In the genomic region with DNA sequence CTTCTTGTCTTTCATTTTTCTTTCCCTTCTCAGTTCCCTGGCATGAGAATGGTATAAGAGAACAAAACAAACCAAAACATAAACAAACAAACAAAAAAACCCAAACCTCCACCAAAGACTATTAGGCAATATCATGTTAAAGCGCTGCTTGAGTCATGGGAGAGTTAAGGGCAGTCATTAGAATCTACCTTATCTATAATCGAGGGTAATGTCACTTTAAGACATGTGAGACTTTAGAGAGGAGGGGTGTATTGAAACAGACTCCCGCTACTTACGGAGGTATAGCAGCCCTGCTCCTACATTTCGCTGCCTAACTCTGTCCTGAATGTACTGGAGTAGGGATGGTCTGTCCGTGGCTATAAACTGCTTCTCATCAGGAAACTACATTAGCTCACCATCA, we compare ENCODE assay signal across 10 mouse cellular contexts. TPM values are rescaled to one million over a fixed set of nuclear protein-coding genes. Genes with fewer than 3 reads are reported as not detected.
A peak's percentile ranks its signal among the peaks of the same experiment; 100 is the strongest.
DNase-seq lines count a peak whose midpoint lies in the region; ATAC-seq lines count a peak whose summit lies in the region.
"Had no signal": no experiment of that assay in that cellular context is flagged by ENCODE, and none has a peak within 500 bp of the region (broad histone marks: within the 10 kb centered on the region; RNA-seq: fewer than 3 reads in every experiment).

TSS of gene Fam19a1 (plus strand) at position 301 of the 400 bp plus-strand sequence.

- H3K9ac ChIP-seq in lung, embryonic 15.5 days = no peak within 1 kb of the TSS

- no peak within 1 kb of the TSS for H3K27ac ChIP-seq in lung, embryonic 15.5 days

- peak within 1 kb of the TSS; percentile 47 for H3K4me2 ChIP-seq in lung, embryonic 15.5 days

- ATAC-seq in lung, embryonic 15.5 days (ENCODE audit: borderline replicate concordance, extremely low read depth, low FRiP score, low TSS enrichment) = no peak

- H3K9me3 ChIP-seq in lung, embryonic 15.5 days = no peaks in the 10 kb centered on the region

- peaks cover 14% of the 10 kb centered on the region for H3K4me1 ChIP-seq in lung, embryonic 15.5 days

- no peaks in the 10 kb centered on the region for H3K27me3 ChIP-seq in lung, embryonic 15.5 days

- peak within 1 kb of the TSS; percentile 13; the same call in 1 of the 2 replicates for H3K4me3 ChIP-seq in lung, embryonic 15.5 days

- 17% methylated on average over 6 of the region's 6 CpGs for WGBS in lung, embryonic 15.5 days

- no peak for DNase-seq in frontal cortex, adult 2 months (ENCODE audit: extremely low spot score in 1 of 2, low spot score in 1 of 2)
- DNase-seq in frontal cortex, postnatal 14 days (ENCODE audit: low spot score in 2 of 2) = no peak
- DNase-seq in lung, postnatal 4 days = no peak
- no peak for DNase-seq in layer of hippocampus, postnatal 25 days (ENCODE audit: extremely low spot score in 1 of 2, low spot score in 1 of 2)
- DNase-seq in retina, embryonic 14.5 days (ENCODE audit: low spot score) = peak; percentile 18
- DNase-seq in cerebellum, postnatal 10 days = no peak
- DNase-seq in spleen, postnatal 4 days (ENCODE audit: low spot score in 2 of 2) = no peak
- DNase-seq: adrenal gland, postnatal 25 days; heart, postnatal 36 days had no signal

- no peaks in the 10 kb centered on the region for H3K36me3 ChIP-seq in lung, embryonic 15.5 days

RNA-seq across cellular contexts. Expression of gene Fam19a1, which starts in this region (rescaled TPM):
- 12.1 and 16.8 TPM in 2 replicates for polyA plus RNA-seq in frontal cortex, adult 2 months (2012; rRNA removed)
- 1.3 and 1.6 TPM in 2 replicates for polyA plus RNA-seq in lung, embryonic 15.5 days (2015; fragmentation: Nextera tagmentation; extraction: Ambion mirVana)
- 10 to 100 TPM; 63.5 to 71.6 TPM for total RNA-seq in layer of hippocampus, postnatal 25 days (2021)
